9 mouse cellular contexts compared by ENCODE assay signal in genomic region chr7:47000644-47000983, GRCm38 (mm10). TPM values are rescaled to one million over a fixed set of nuclear protein-coding genes. Genes with fewer than 3 reads are reported as not detected.
A peak's percentile ranks its signal among the peaks of the same experiment; 100 is the strongest.
DNase-seq lines count a peak whose midpoint lies in the region; ATAC-seq lines count a peak whose summit lies in the region.
"Had no signal": no experiment of that assay in that cellular context is flagged by ENCODE, and none has a peak within 500 bp of the region (broad histone marks: within the 10 kb centered on the region; RNA-seq: fewer than 3 reads in every experiment).

No protein-coding gene starts in this region.

- H3K9ac ChIP-seq in heart, embryonic 15.5 days, result no peak overlapping the region
- no peak overlapping the region for H3K9ac ChIP-seq in lung, embryonic 16.5 days (ENCODE audit: low read length)
- H3K9ac ChIP-seq: hindbrain, embryonic 15.5 days had no signal

- H3K4me2 ChIP-seq in heart, embryonic 15.5 days, result no peak overlapping the region
- no peak overlapping the region for H3K4me2 ChIP-seq in lung, embryonic 16.5 days (ENCODE audit: low read depth, low read length)
- H3K4me2 ChIP-seq: hindbrain, embryonic 15.5 days had no signal

- intact Hi-C loops in heart, postnatal 25 days (cut with DNase I), result no loop called here

- peak; percentile 94 for DNase-seq in heart, adult 11 months
- no peak for DNase-seq in heart, postnatal 25 days (ENCODE audit: low spot score)
- peak; percentile 83 for DNase-seq in 3T3-L1 (ENCODE audit: low read depth, low spot score)
- no peak for DNase-seq in cerebellum, adult 8-10 months
- no peak for DNase-seq in left cerebral cortex, adult 18-20 months (ENCODE audit: low spot score in 2 of 2)

- ATAC-seq in heart, embryonic 15.5 days (replicated peaks; ENCODE audit: insufficient number of reproducible peaks, insufficient read depth, low FRiP score, low read depth), result peak; percentile 83; the same call in 1 of the 2 replicates
- peak; percentile 94 for ATAC-seq in lung, embryonic 16.5 days (ENCODE audit: low read depth)
- no peak for ATAC-seq in CD4-positive, CD25-positive, alpha-beta regulatory T cell, adult 4 months

- peaks cover 54% of the 10 kb centered on the region for H3K4me1 ChIP-seq in heart, embryonic 15.5 days (replicated peaks)
- H3K4me1 ChIP-seq in lung, embryonic 16.5 days (replicated peaks; ENCODE audit: control insufficient read depth, insufficient read depth, low read length), result peaks cover 29% of the 10 kb centered on the region

- H3K27ac ChIP-seq in heart, embryonic 15.5 days, result peak overlapping the region; percentile 29; the same call in 1 of the 2 replicates
- H3K27ac ChIP-seq in lung, embryonic 16.5 days (ENCODE audit: low read length), result peak overlapping the region; percentile 34; the same call in 1 of the 2 replicates
- H3K27ac ChIP-seq: hindbrain, embryonic 15.5 days had no signal

- H3K9me3 ChIP-seq in heart, embryonic 15.5 days (replicated peaks), result no peaks in the 10 kb centered on the region
- H3K9me3 ChIP-seq in lung, embryonic 16.5 days (ENCODE audit: control insufficient read depth, low read length), result no peaks in the 10 kb centered on the region
- H3K9me3 ChIP-seq: hindbrain, embryonic 15.5 days had no signal

- H3K36me3 ChIP-seq in heart, embryonic 15.5 days, result peaks cover 33% of the 10 kb centered on the region
- H3K36me3 ChIP-seq in lung, embryonic 16.5 days (ENCODE audit: control insufficient read depth, insufficient read depth, low read length), result peaks cover 23% of the 10 kb centered on the region

- no peak overlapping the region for H3K4me3 ChIP-seq in heart, embryonic 15.5 days
- H3K4me3 ChIP-seq in lung, embryonic 16.5 days (ENCODE audit: low read length), result no peak overlapping the region
- H3K4me3 ChIP-seq: hindbrain, embryonic 15.5 days had no signal

- WGBS in heart, embryonic 15.5 days, result 40% methylated on average over 3 of the region's 3 CpGs
- 35% methylated on average over 3 of the region's 3 CpGs for WGBS in lung, embryonic 16.5 days

- H3K27me3 ChIP-seq in heart, embryonic 15.5 days, result no peaks in the 10 kb centered on the region
- no peaks in the 10 kb centered on the region for H3K27me3 ChIP-seq in lung, embryonic 16.5 days (ENCODE audit: control insufficient read depth, insufficient read depth, low read depth, low read length)
- H3K27me3 ChIP-seq: hindbrain, embryonic 15.5 days had no signal

RNA-seq across cellular contexts. Expression of gene Spty2d1, which starts 7.6 kb away (rescaled TPM):
- total RNA-seq in heart, postnatal 25 days (2021), result 1 to 10 TPM; 7.3 to 7.9 TPM
- polyA plus RNA-seq in heart, embryonic 15.5 days (2015; fragmentation: Nextera tagmentation; extraction: Ambion mirVana), result 13.6 and 15.3 TPM in 2 replicates
- 23.9 and 24.0 TPM in 2 replicates for polyA plus RNA-seq in lung, embryonic 16.5 days (2015; fragmentation: Nextera tagmentation; extraction: Ambion mirVana)
- polyA plus RNA-seq in CD4-positive, CD25-positive, alpha-beta regulatory T cell, adult 4 months (2017; shearing (Covaris generic)), result 10 to 100 TPM; 29.0 to 60.4 TPM
- total RNA-seq in left cerebral cortex, adult 18-20 months (2021), result 10 to 100 TPM; 17.4 to 20.2 TPM

RNA-seq across cellular contexts. Expression of gene Gm9999, which starts 17.2 kb away (rescaled TPM):
- total RNA-seq in heart, postnatal 25 days (2021), result not detected
- not detected in 2 replicates for polyA plus RNA-seq in heart, embryonic 15.5 days (2015; fragmentation: Nextera tagmentation; extraction: Ambion mirVana)
- not detected in 2 replicates for polyA plus RNA-seq in lung, embryonic 16.5 days (2015; fragmentation: Nextera tagmentation; extraction: Ambion mirVana)
- not detected for polyA plus RNA-seq in CD4-positive, CD25-positive, alpha-beta regulatory T cell, adult 4 months (2017; shearing (Covaris generic))
- not detected for total RNA-seq in left cerebral cortex, adult 18-20 months (2021)
- polyA plus RNA-seq: hindbrain, embryonic 15.5 days had no signal

RNA-seq across cellular contexts. Expression of gene Uevld, which starts 42.3 kb away (rescaled TPM):
- 10 to 100 TPM in 1 of 2 experiments, 1 to 10 TPM in 1; 8.2 to 10.8 TPM for total RNA-seq in heart, postnatal 25 days (2021)
- polyA plus RNA-seq in heart, embryonic 15.5 days (2015; fragmentation: Nextera tagmentation; extraction: Ambion mirVana), result 7.8 and 8.9 TPM in 2 replicates
- polyA plus RNA-seq in lung, embryonic 16.5 days (2015; fragmentation: Nextera tagmentation; extraction: Ambion mirVana), result 15.0 and 16.6 TPM in 2 replicates
- 1 to 10 TPM; 7.5 to 9.0 TPM for polyA plus RNA-seq in CD4-positive, CD25-positive, alpha-beta regulatory T cell, adult 4 months (2017; shearing (Covaris generic))
- total RNA-seq in left cerebral cortex, adult 18-20 months (2021), result 10 to 100 TPM; 15.7 to 17.2 TPM

RNA-seq across cellular contexts. Expression of gene Tmem86a, which starts 49.8 kb away (rescaled TPM):
- 10 to 100 TPM; 23.7 to 31.8 TPM for total RNA-seq in heart, postnatal 25 days (2021)
- polyA plus RNA-seq in heart, embryonic 15.5 days (2015; fragmentation: Nextera tagmentation; extraction: Ambion mirVana), result 19.7 and 23.9 TPM in 2 replicates
- polyA plus RNA-seq in lung, embryonic 16.5 days (2015; fragmentation: Nextera tagmentation; extraction: Ambion mirVana), result 40.4 and 41.7 TPM in 2 replicates
- 1 to 10 TPM; 4.5 to 6.0 TPM for polyA plus RNA-seq in CD4-positive, CD25-positive, alpha-beta regulatory T cell, adult 4 months (2017; shearing (Covaris generic))
- total RNA-seq in left cerebral cortex, adult 18-20 months (2021), result 10 to 100 TPM; 13.2 to 13.5 TPM

Comparison
In these comparisons a context has a peak if more than half of its experiments do, and no peak if none do; other contexts are left out.
1. DNase-seq: peak in heart, adult 11 months (single experiment) and 3T3-L1 (single experiment); none in heart, postnatal 25 days (single experiment), cerebellum, adult 8-10 months (single experiment) and left cerebral cortex, adult 18-20 months (0 of 2).